Mouse (Mus musculus): Measurements from ENCODE around the gene Inpp5e. TPM values are rescaled to one million over a fixed set of nuclear protein-coding genes. Genes with fewer than 3 reads are reported as not detected.
A peak's percentile ranks its signal among the peaks of the same experiment; 100 is the strongest.

The Inpp5e gene
- polyA plus RNA-seq, 1 experiment = 47.4 TPM

DNA sequence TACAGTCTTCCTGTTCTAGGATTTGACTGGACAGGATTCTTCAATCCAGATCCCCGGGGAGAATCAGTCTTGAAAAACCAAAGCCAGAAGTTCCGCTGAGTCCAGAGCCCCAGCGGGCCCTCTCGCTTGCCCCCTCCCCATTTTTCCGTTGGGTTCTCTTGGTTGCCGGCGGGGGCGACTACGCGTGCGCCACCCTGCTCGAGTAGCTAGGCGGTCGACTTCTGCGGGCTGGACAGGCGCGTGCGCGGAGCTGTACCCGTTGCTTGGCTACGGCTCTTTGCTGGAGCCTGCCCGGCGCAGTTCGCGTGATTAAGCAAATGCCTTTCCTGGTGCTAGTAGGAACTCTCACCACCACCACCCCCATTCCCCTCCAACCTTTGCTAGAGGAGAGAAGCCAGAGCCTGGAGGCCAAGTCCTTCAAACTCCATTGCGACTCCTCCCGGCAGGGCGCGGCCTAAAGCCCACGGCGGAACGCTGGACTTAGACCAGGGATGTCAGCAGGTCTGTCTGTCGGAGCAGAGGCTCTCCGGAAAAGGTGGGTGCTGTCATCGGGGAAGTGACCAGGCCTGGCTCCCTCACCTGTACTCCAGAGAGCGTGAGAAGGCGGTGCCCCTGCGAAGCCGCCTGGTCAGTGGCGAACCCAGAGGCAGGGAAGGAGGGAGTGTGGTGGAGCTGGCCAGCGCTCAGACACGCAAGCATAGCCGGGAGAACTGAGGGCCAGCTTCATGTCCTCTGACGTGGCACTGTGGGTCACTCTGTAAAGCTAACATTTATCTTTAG lies 36.9 kb upstream of the Inpp5e start:
- Histone ChIP-seq H3K36me3 (ENCODE audit: control insufficient read depth, insufficient read depth, low read length) (peaks cover 9% of the 10 kb centered on the region), H3K4me3 (ENCODE audit: control insufficient read depth, insufficient read depth, low read length) (peak overlapping the region; percentile 61), H3K4me1 (replicated peaks; ENCODE audit: control insufficient read depth, insufficient read depth, low read length) (peaks cover 22% of the 10 kb centered on the region), H3K27ac (ENCODE audit: control insufficient read depth, insufficient read depth, low read length) (peak overlapping the region; percentile 25; the same call in 1 of the 2 replicates), H3K27me3 (ENCODE audit: control insufficient read depth, insufficient read depth, low read length) (no peaks in the 10 kb centered on the region)
- 2% methylated on average over 44 of the region's 44 CpGs for WGBS
- TF ChIP-seq CTCF (IDR thresholded peaks at IDR 0.05; ENCODE audit: borderline replicate concordance, control insufficient read depth, extremely low read depth, insufficient read depth, low read length, poor library complexity) (0 out of 2 replicates have a peak, but pooled peaks have one; percentile 8), POLR2A (IDR thresholded peaks at IDR 0.05; ENCODE audit: control insufficient read depth, extremely low read depth, insufficient read depth, low read length, poor library complexity) (no peak)
- DNase-seq = no peak

DNA sequence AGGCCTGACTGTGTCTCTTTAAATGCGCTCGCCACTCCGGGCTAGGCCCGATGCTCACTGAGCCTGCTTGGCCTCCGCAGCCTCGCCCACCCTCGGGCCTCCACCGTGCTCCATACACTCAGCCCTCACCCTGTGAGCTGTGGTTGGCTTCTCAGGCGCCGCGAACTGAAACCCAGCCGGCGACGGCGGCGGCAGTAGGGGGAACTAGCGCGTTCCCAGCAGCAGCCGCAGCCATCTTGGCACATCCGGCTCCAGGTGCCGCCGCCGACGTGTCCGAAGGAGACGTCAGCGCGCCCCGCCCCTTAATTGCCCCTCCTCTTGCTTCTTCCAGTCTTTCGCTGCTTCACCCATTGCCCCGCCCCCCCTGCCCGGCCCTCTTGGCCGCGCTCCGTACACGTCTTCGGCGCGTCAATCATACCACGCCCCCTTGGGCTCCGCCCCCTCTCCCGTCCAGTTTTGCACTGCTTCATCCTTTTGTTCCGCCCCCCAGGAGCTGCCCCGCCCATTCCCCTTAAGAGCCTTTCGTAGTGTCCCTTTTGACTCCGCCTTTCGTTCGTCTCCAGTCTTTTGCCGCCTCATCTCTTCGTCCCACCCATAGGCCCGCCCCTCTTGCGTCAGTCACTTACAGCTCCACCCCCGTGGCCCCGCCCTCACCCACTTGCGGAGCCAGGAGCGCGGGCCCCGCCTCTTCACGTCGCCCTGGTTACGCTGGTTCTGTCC lies 36.1 kb upstream of the Inpp5e start, which contains the start of gene Sec16a:
Sec16a (minus strand) TSS at position 271 of the 720 bp plus-strand sequence.
- under 1% methylated on average over 59 of the region's 61 CpGs for WGBS
- 0 out of 2 replicates have a peak, but pooled peaks have one; percentile 63 for TF ChIP-seq CTCF (IDR thresholded peaks at IDR 0.05; ENCODE audit: borderline replicate concordance, control insufficient read depth, extremely low read depth, insufficient read depth, low read length, poor library complexity)
- TF ChIP-seq POLR2A (IDR thresholded peaks at IDR 0.05; ENCODE audit: control insufficient read depth, extremely low read depth, insufficient read depth, low read length, poor library complexity) = peak; percentile 78
- Histone ChIP-seq H3K27ac (ENCODE audit: control insufficient read depth, insufficient read depth, low read length) (peak within 1 kb of the TSS; percentile 56), H3K4me1 (replicated peaks; ENCODE audit: control insufficient read depth, insufficient read depth, low read length) (peaks cover 20% of the 10 kb centered on the region), H3K27me3 (ENCODE audit: control insufficient read depth, insufficient read depth, low read length) (no peaks in the 10 kb centered on the region), H3K4me3 (ENCODE audit: control insufficient read depth, insufficient read depth, low read length) (peak within 1 kb of the TSS; percentile 88), H3K36me3 (ENCODE audit: control insufficient read depth, insufficient read depth, low read length) (peaks cover 17% of the 10 kb centered on the region)
- DNase-seq = peak; percentile 100

DNA sequence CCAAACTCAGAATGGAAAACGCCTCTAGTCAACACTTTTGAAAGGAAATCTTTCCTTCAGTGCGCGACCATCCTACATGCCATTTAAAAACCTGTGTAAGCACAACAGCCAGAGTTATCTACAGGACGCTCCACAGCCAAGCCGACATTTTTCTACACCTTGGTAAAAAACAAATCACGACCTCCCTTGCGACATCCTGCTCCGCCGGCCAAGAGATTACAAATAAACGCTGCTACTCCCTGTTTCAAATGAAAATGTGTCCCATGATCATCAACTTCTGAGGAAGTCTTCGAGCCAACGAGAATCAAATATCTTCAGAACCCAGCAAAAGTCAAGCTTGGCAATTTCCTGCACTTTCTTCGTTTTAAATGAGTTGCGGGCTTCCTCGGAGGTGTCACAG lies 35.4 kb upstream of the Inpp5e start:
- Histone ChIP-seq H3K4me3 (ENCODE audit: control insufficient read depth, insufficient read depth, low read length) (peak overlapping the region; percentile 88), H3K27me3 (ENCODE audit: control insufficient read depth, insufficient read depth, low read length) (no peaks in the 10 kb centered on the region), H3K27ac (ENCODE audit: control insufficient read depth, insufficient read depth, low read length) (peak overlapping the region; percentile 56), H3K36me3 (ENCODE audit: control insufficient read depth, insufficient read depth, low read length) (peaks cover 24% of the 10 kb centered on the region), H3K4me1 (replicated peaks; ENCODE audit: control insufficient read depth, insufficient read depth, low read length) (peaks cover 14% of the 10 kb centered on the region)
- WGBS = 4% methylated on average over 15 of the region's 15 CpGs
- DNase-seq = no peak
- TF ChIP-seq POLR2A (IDR thresholded peaks at IDR 0.05; ENCODE audit: control insufficient read depth, extremely low read depth, insufficient read depth, low read length, poor library complexity) = no peak

DNA sequence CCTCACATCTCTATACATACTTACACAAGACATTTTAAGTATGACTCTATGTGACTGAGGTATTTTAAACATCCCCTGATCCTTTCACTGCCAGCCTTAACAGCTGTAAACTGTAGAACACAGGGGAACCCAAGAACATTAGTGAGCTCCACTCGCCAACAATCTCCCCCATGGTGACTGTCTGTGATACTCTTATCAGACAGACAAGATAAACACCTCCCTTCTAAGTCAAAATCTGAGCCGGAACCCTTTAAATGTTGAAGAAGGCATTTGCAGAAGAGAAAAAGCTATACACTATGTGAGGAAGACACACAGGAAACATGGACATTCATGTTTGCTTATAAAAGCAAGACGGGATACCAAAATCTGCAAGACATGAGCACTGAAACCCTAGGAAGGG lies 34.9 kb upstream of the Inpp5e start:
- H3K4me3 ChIP-seq (ENCODE audit: control insufficient read depth, insufficient read depth, low read length) = no peak overlapping the region
- H3K4me1 ChIP-seq (replicated peaks; ENCODE audit: control insufficient read depth, insufficient read depth, low read length) = peaks cover 14% of the 10 kb centered on the region
- WGBS = 73% methylated on average over 3 of the region's 3 CpGs
- no peak overlapping the region for H3K27ac ChIP-seq (ENCODE audit: control insufficient read depth, insufficient read depth, low read length)
- TF ChIP-seq CTCF (IDR thresholded peaks at IDR 0.05; ENCODE audit: borderline replicate concordance, control insufficient read depth, extremely low read depth, insufficient read depth, low read length, poor library complexity) (no peak), POLR2A (IDR thresholded peaks at IDR 0.05; ENCODE audit: control insufficient read depth, extremely low read depth, insufficient read depth, low read length, poor library complexity) (no peak)
- DNase-seq = no peak
- peaks cover 29% of the 10 kb centered on the region for H3K36me3 ChIP-seq (ENCODE audit: control insufficient read depth, insufficient read depth, low read length)
- H3K27me3 ChIP-seq (ENCODE audit: control insufficient read depth, insufficient read depth, low read length) = no peaks in the 10 kb centered on the region

DNA sequence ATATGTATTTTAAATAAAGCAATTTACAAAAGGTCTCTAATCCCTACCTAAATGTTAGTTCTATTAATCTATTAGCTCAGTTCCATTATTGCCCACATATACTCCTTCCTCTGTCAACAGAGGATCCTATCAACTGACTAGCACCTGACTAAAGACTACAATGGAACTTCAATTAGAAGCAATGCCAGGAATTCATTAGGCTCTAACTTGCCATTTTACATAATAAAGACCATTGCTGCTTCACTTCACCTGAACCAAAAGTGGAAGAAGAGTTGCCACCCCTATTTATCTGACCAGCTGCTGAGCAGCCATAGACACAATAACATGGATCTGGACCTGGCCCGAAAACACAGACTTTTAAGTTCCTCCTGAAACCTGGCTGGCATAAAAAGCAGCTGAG lies 33.8 kb upstream of the Inpp5e start:
- no peak for DNase-seq
- Histone ChIP-seq H3K4me3 (ENCODE audit: control insufficient read depth, insufficient read depth, low read length) (no peak overlapping the region), H3K27ac (ENCODE audit: control insufficient read depth, insufficient read depth, low read length) (no peak overlapping the region), H3K36me3 (ENCODE audit: control insufficient read depth, insufficient read depth, low read length) (peaks cover 29% of the 10 kb centered on the region), H3K4me1 (replicated peaks; ENCODE audit: control insufficient read depth, insufficient read depth, low read length) (peaks cover 14% of the 10 kb centered on the region), H3K27me3 (ENCODE audit: control insufficient read depth, insufficient read depth, low read length) (no peaks in the 10 kb centered on the region)
- 100% methylated on average over 1 of the region's 1 CpGs for WGBS
- no peak for TF ChIP-seq POLR2A (IDR thresholded peaks at IDR 0.05; ENCODE audit: control insufficient read depth, extremely low read depth, insufficient read depth, low read length, poor library complexity)
- TF ChIP-seq CTCF (IDR thresholded peaks at IDR 0.05; ENCODE audit: borderline replicate concordance, control insufficient read depth, extremely low read depth, insufficient read depth, low read length, poor library complexity) = no peak

DNA sequence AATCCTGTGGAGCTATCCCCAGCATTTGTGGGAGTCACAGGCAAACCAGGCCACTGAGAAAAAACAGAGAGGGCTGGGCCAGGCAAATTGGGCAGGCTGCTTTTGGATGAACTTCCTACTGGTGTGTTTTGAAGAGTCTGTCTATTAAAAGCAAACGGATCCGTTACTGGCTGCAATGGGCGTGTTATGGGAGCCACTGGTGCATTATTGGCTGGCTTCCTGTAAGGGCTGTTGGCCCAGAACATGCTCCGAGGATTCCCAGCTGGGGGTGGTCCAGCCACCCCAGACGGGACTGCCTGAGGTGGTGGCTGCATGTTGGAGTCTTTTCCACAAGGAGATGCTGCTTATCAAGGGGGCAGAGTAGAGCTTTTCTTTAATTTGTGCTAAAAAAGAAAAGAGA lies 32.7 kb upstream of the Inpp5e start:
- peaks cover 29% of the 10 kb centered on the region for H3K36me3 ChIP-seq (ENCODE audit: control insufficient read depth, insufficient read depth, low read length)
- no peak for DNase-seq
- no peak overlapping the region for H3K4me3 ChIP-seq (ENCODE audit: control insufficient read depth, insufficient read depth, low read length)
- 92% methylated on average over 5 of the region's 5 CpGs for WGBS
- peaks cover 9% of the 10 kb centered on the region for H3K4me1 ChIP-seq (replicated peaks; ENCODE audit: control insufficient read depth, insufficient read depth, low read length)
- TF ChIP-seq POLR2A (IDR thresholded peaks at IDR 0.05; ENCODE audit: control insufficient read depth, extremely low read depth, insufficient read depth, low read length, poor library complexity) (no peak), CTCF (IDR thresholded peaks at IDR 0.05; ENCODE audit: borderline replicate concordance, control insufficient read depth, extremely low read depth, insufficient read depth, low read length, poor library complexity) (no peak)
- H3K27ac ChIP-seq (ENCODE audit: control insufficient read depth, insufficient read depth, low read length) = no peak overlapping the region
- no peaks in the 10 kb centered on the region for H3K27me3 ChIP-seq (ENCODE audit: control insufficient read depth, insufficient read depth, low read length)

All from thymus, adult 2 months (tissue).